Mouse (Mus musculus): Measurements from ENCODE around the gene Dclre1c. TPM values are rescaled to one million over a fixed set of nuclear protein-coding genes. Genes with fewer than 3 reads are reported as not detected.
A peak's percentile ranks its signal among the peaks of the same experiment; 100 is the strongest.
"Not testable (repeated sequence)": the region's sequence is repeated elsewhere in the genome, so short reads cannot be mapped to it uniquely, and the experiment has no call there.

The Dclre1c gene
- total RNA-seq (2021), result 10 to 100 TPM; 10.6 to 13.5 TPM
- long read RNA-seq, partial matches to known transcripts, result 0 of 1 reads
- long read RNA-seq, other reads (novel, unspliced or antisense), result 0 of 1 reads

- DNase-seq (ENCODE audit: low spot score in 2 of 2), result peak; percentile 81 to 87
Measured at GRCm38 (mm10) chr2:3423841-3424578, at the start of gene Dclre1c. Gene Dclre1c (plus strand): TSS chr2:3424131.

GRCm38 (mm10) chr2:3387105-3387860, 36.6 kb upstream of the Dclre1c start:
- no peak for DNase-seq (ENCODE audit: low spot score in 2 of 2)

GRCm38 (mm10) chr2:3391945-3392344, 32.0 kb upstream of the Dclre1c start:
- DNase-seq (ENCODE audit: low spot score in 2 of 2), result no peak

GRCm38 (mm10) chr2:3397110-3397509, 26.8 kb upstream of the Dclre1c start, which contains the start of gene Olah:
Gene Olah (minus strand): TSS chr2:3397210.
- DNase-seq (ENCODE audit: low spot score in 2 of 2), result not testable (repeated sequence)

GRCm38 (mm10) chr2:3405981-3406380, 17.9 kb upstream of the Dclre1c start:
- no peak for DNase-seq (ENCODE audit: low spot score in 2 of 2)

GRCm38 (mm10) chr2:3407756-3408155, 16.2 kb upstream of the Dclre1c start:
- no peak for DNase-seq (ENCODE audit: low spot score in 2 of 2)

GRCm38 (mm10) chr2:3414241-3414640, 9.7 kb upstream of the Dclre1c start:
- DNase-seq (ENCODE audit: low spot score in 2 of 2), result peak; percentile 73 to 81

GRCm38 (mm10) chr2:3415676-3416075, 8.3 kb upstream of the Dclre1c start:
- no peak for DNase-seq (ENCODE audit: low spot score in 2 of 2)

GRCm38 (mm10) chr2:3418883-3419431, 5.0 kb upstream of the Dclre1c start:
- peak; percentile 94 to 95 for DNase-seq (ENCODE audit: low spot score in 2 of 2)

GRCm38 (mm10) chr2:3420157-3420556, 3.8 kb upstream of the Dclre1c start:
- no peak for DNase-seq (ENCODE audit: low spot score in 2 of 2)

GRCm38 (mm10) chr2:3422548-3422947, 1.4 kb upstream of the Dclre1c start, which contains the start of gene Meig1:
Gene Meig1 (minus strand): TSS chr2:3422648.
- DNase-seq (ENCODE audit: low spot score in 2 of 2), result no peak

- no peak for DNase-seq (ENCODE audit: low spot score in 2 of 2)
Measured at GRCm38 (mm10) chr2:3424579-3424910, 614 bp downstream of the Dclre1c start.

- no peak for DNase-seq (ENCODE audit: low spot score in 2 of 2)
Measured at GRCm38 (mm10) chr2:3430956-3431355, 7.0 kb downstream of the Dclre1c start.

GRCm38 (mm10) chr2:3435369-3436061, 11.6 kb downstream of the Dclre1c start:
- DNase-seq (ENCODE audit: low spot score in 2 of 2), result no peak

GRCm38 (mm10) chr2:3437956-3438355, 14.0 kb downstream of the Dclre1c start:
- no peak for DNase-seq (ENCODE audit: low spot score in 2 of 2)

GRCm38 (mm10) chr2:3444206-3444605, 20.3 kb downstream of the Dclre1c start:
- peak in 1 of 2 experiments; percentile 17 for DNase-seq (ENCODE audit: low spot score in 2 of 2)

GRCm38 (mm10) chr2:3445984-3446383, 22.1 kb downstream of the Dclre1c start:
- no peak for DNase-seq (ENCODE audit: low spot score in 2 of 2)

GRCm38 (mm10) chr2:3449431-3449830, 25.5 kb downstream of the Dclre1c start:
- DNase-seq (ENCODE audit: low spot score in 2 of 2), result no peak

- no peak for DNase-seq (ENCODE audit: low spot score in 2 of 2)
Measured at GRCm38 (mm10) chr2:3453096-3453495, 29.2 kb downstream of the Dclre1c start.

- DNase-seq (ENCODE audit: low spot score in 2 of 2), result no peak
Measured at GRCm38 (mm10) chr2:3456590-3456989, 32.7 kb downstream of the Dclre1c start.

- no peak for DNase-seq (ENCODE audit: low spot score in 2 of 2)
Measured at GRCm38 (mm10) chr2:3473891-3474290, 50.0 kb downstream of the Dclre1c start.

Data from layer of hippocampus, postnatal 10 days (tissue).